Mouse (Mus musculus): ENCODE measurements around the gene Hormad2. TPM values are rescaled to one million over a fixed set of nuclear protein-coding genes. Genes with fewer than 3 reads are reported as not detected.

The Hormad2 gene
- polyA plus RNA-seq, 1 experiment: 0.28 TPM

DNA sequence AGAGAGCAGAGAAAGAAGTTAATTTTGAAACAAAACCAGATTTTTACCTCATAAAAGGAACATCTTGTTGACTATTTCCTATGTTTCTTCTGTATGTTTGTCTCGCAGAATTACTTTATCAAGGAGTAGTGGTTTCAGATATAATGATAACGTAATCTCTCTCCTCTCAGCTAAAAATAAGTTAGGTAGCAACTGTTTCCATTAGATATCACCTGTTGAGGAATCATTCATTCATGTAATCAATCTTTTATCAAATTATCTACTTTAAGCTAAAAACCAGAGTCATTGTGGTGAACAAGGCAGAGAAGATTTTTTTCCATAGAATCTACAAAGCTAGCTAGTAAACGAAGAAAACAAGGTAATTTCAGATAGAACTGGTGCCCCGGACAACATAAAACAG, 28.6 kb downstream of the Hormad2 start:
- WGBS: 53% methylated on average over 4 of the region's 4 CpGs
- Histone ChIP-seq H3K4me3 (ENCODE audit: control insufficient read depth, insufficient read depth, low read length) (no peak overlapping the region), H3K36me3 (ENCODE audit: control insufficient read depth, insufficient read depth, low read length) (no peaks in the 10 kb centered on the region), H3K27ac (ENCODE audit: control insufficient read depth, insufficient read depth, low read length) (no peak overlapping the region), H3K27me3 (ENCODE audit: control insufficient read depth, insufficient read depth, low read length) (no peaks in the 10 kb centered on the region), H3K4me1 (replicated peaks; ENCODE audit: control insufficient read depth, insufficient read depth, low read length) (no peaks in the 10 kb centered on the region)
- no peak for DNase-seq
- TF ChIP-seq POLR2A (IDR thresholded peaks at IDR 0.05; ENCODE audit: control insufficient read depth, extremely low read depth, insufficient read depth, low read length, poor library complexity): no peak
- TF ChIP-seq CTCF (IDR thresholded peaks at IDR 0.05; ENCODE audit: borderline replicate concordance, control insufficient read depth, extremely low read depth, insufficient read depth, low read length, poor library complexity): no peak

DNA sequence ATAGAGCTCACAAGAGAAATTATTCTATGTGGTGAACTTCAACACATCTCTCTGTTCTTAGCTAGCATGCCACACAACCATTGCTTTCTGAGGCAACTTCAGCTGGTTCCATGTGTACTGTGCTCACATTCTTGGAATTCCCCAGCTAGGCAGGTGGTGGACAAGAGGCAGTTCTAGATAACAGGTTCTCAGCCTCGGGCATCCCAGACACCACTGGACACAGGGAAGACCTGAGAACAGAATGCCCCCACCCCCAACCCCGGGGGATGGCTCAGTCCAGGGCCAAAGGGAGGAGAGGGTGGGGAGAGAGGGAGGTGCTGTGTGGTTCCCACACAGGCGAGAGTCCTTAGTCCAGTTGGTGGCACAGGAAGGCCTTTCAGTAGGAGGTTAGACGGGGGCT, 36.6 kb downstream of the Hormad2 start:
- WGBS: 76% methylated on average over 4 of the region's 4 CpGs
- H3K27me3 ChIP-seq (ENCODE audit: control insufficient read depth, insufficient read depth, low read length): no peaks in the 10 kb centered on the region
- H3K36me3 ChIP-seq (ENCODE audit: control insufficient read depth, insufficient read depth, low read length): no peaks in the 10 kb centered on the region
- DNase-seq: no peak
- H3K27ac ChIP-seq (ENCODE audit: control insufficient read depth, insufficient read depth, low read length): no peak overlapping the region
- H3K4me3 ChIP-seq (ENCODE audit: control insufficient read depth, insufficient read depth, low read length): no peak overlapping the region
- no peaks in the 10 kb centered on the region for H3K4me1 ChIP-seq (replicated peaks; ENCODE audit: control insufficient read depth, insufficient read depth, low read length)
- TF ChIP-seq CTCF (IDR thresholded peaks at IDR 0.05; ENCODE audit: borderline replicate concordance, control insufficient read depth, extremely low read depth, insufficient read depth, low read length, poor library complexity): no peak

- no peak for DNase-seq
- Histone ChIP-seq H3K4me1 (replicated peaks; ENCODE audit: control insufficient read depth, insufficient read depth, low read length) (no peaks in the 10 kb centered on the region), H3K27me3 (ENCODE audit: control insufficient read depth, insufficient read depth, low read length) (no peaks in the 10 kb centered on the region), H3K36me3 (ENCODE audit: control insufficient read depth, insufficient read depth, low read length) (no peaks in the 10 kb centered on the region), H3K27ac (ENCODE audit: control insufficient read depth, insufficient read depth, low read length) (no peak overlapping the region), H3K4me3 (ENCODE audit: control insufficient read depth, insufficient read depth, low read length) (no peak overlapping the region)
- TF ChIP-seq CTCF (IDR thresholded peaks at IDR 0.05; ENCODE audit: borderline replicate concordance, control insufficient read depth, extremely low read depth, insufficient read depth, low read length, poor library complexity) (no peak), POLR2A (IDR thresholded peaks at IDR 0.05; ENCODE audit: control insufficient read depth, extremely low read depth, insufficient read depth, low read length, poor library complexity) (no peak)
- 98% methylated on average over 7 of the region's 7 CpGs for WGBS
These were observed 37.5 kb downstream of the Hormad2 start for GRCm38 (mm10) chr11:4403381-4403780.

DNA sequence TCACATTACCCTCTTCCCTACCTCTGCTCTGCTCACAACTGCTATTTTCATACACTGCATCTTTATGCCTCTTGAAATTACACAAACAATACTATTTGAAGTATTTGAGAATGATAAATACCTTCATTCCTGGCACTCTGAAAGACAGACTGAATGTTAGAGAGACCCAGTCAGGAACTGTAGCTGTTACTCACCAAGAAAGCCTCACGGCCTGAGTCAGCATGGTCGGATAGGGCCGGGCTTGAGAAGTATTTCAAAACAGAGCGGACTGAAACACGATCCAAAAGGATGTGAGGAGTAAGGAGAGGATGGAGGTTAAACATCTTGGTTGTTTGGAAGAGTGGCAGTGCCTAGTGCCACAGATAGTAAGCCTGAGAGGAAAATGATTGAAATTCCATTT, 39.7 kb downstream of the Hormad2 start:
- no peak overlapping the region for H3K27ac ChIP-seq (ENCODE audit: control insufficient read depth, insufficient read depth, low read length)
- no peak for DNase-seq
- no peaks in the 10 kb centered on the region for H3K4me1 ChIP-seq (replicated peaks; ENCODE audit: control insufficient read depth, insufficient read depth, low read length)
- no peaks in the 10 kb centered on the region for H3K27me3 ChIP-seq (ENCODE audit: control insufficient read depth, insufficient read depth, low read length)
- WGBS: 84% methylated on average over 5 of the region's 5 CpGs
- no peaks in the 10 kb centered on the region for H3K36me3 ChIP-seq (ENCODE audit: control insufficient read depth, insufficient read depth, low read length)
- TF ChIP-seq POLR2A (IDR thresholded peaks at IDR 0.05; ENCODE audit: control insufficient read depth, extremely low read depth, insufficient read depth, low read length, poor library complexity) (no peak), CTCF (IDR thresholded peaks at IDR 0.05; ENCODE audit: borderline replicate concordance, control insufficient read depth, extremely low read depth, insufficient read depth, low read length, poor library complexity) (no peak)
- H3K4me3 ChIP-seq (ENCODE audit: control insufficient read depth, insufficient read depth, low read length): no peak overlapping the region

GRCm38 (mm10) chr11:4394226-4394625, 46.7 kb downstream of the Hormad2 start:
- no peaks in the 10 kb centered on the region for H3K4me1 ChIP-seq (replicated peaks; ENCODE audit: control insufficient read depth, insufficient read depth, low read length)
- DNase-seq: no peak
- H3K27ac ChIP-seq (ENCODE audit: control insufficient read depth, insufficient read depth, low read length): no peak overlapping the region
- no peak for TF ChIP-seq POLR2A (IDR thresholded peaks at IDR 0.05; ENCODE audit: control insufficient read depth, extremely low read depth, insufficient read depth, low read length, poor library complexity)
- no peak for TF ChIP-seq CTCF (IDR thresholded peaks at IDR 0.05; ENCODE audit: borderline replicate concordance, control insufficient read depth, extremely low read depth, insufficient read depth, low read length, poor library complexity)
- no peaks in the 10 kb centered on the region for H3K36me3 ChIP-seq (ENCODE audit: control insufficient read depth, insufficient read depth, low read length)
- no peak overlapping the region for H3K4me3 ChIP-seq (ENCODE audit: control insufficient read depth, insufficient read depth, low read length)
- H3K27me3 ChIP-seq (ENCODE audit: control insufficient read depth, insufficient read depth, low read length): no peaks in the 10 kb centered on the region

- H3K4me3 ChIP-seq (ENCODE audit: control insufficient read depth, insufficient read depth, low read length): no peak overlapping the region
- no peak for TF ChIP-seq POLR2A (IDR thresholded peaks at IDR 0.05; ENCODE audit: control insufficient read depth, extremely low read depth, insufficient read depth, low read length, poor library complexity)
- no peak for TF ChIP-seq CTCF (IDR thresholded peaks at IDR 0.05; ENCODE audit: borderline replicate concordance, control insufficient read depth, extremely low read depth, insufficient read depth, low read length, poor library complexity)
- DNase-seq: no peak
- H3K4me1 ChIP-seq (replicated peaks; ENCODE audit: control insufficient read depth, insufficient read depth, low read length): no peaks in the 10 kb centered on the region
- WGBS: 55% methylated on average over 2 of the region's 2 CpGs
- H3K36me3 ChIP-seq (ENCODE audit: control insufficient read depth, insufficient read depth, low read length): no peaks in the 10 kb centered on the region
- no peaks in the 10 kb centered on the region for H3K27me3 ChIP-seq (ENCODE audit: control insufficient read depth, insufficient read depth, low read length)
- H3K27ac ChIP-seq (ENCODE audit: control insufficient read depth, insufficient read depth, low read length): no peak overlapping the region
These were observed 52.9 kb downstream of the Hormad2 start for GRCm38 (mm10) chr11:4388018-4388417.

GRCm38 (mm10) chr11:4382321-4382720, 58.6 kb downstream of the Hormad2 start:
- no peak for DNase-seq
- H3K4me3 ChIP-seq (ENCODE audit: control insufficient read depth, insufficient read depth, low read length): no peak overlapping the region
- H3K36me3 ChIP-seq (ENCODE audit: control insufficient read depth, insufficient read depth, low read length): no peaks in the 10 kb centered on the region
- no peak overlapping the region for H3K27ac ChIP-seq (ENCODE audit: control insufficient read depth, insufficient read depth, low read length)
- 78% methylated on average over 7 of the region's 7 CpGs for WGBS
- H3K4me1 ChIP-seq (replicated peaks; ENCODE audit: control insufficient read depth, insufficient read depth, low read length): no peaks in the 10 kb centered on the region
- TF ChIP-seq POLR2A (IDR thresholded peaks at IDR 0.05; ENCODE audit: control insufficient read depth, extremely low read depth, insufficient read depth, low read length, poor library complexity): no peak
- no peak for TF ChIP-seq CTCF (IDR thresholded peaks at IDR 0.05; ENCODE audit: borderline replicate concordance, control insufficient read depth, extremely low read depth, insufficient read depth, low read length, poor library complexity)
- H3K27me3 ChIP-seq (ENCODE audit: control insufficient read depth, insufficient read depth, low read length): no peaks in the 10 kb centered on the region

All from thymus, adult 2 months (tissue).